Mouse (Mus musculus): ENCODE measurements around the gene Pappa2. TPM values are rescaled to one million over a fixed set of nuclear protein-coding genes. Genes with fewer than 3 reads are reported as not detected.

The Pappa2 gene
- polyA plus RNA-seq, 1 experiment from 2014 or later, result 2.4 TPM

GRCm38 (mm10) chr1:158960549-158960948, 19.7 kb downstream of the Pappa2 start:
- no peak for DNase-seq (ENCODE audit: low spot score)
- no peak for ATAC-seq (replicated peaks; ENCODE audit: low FRiP score, low read depth)

DNA sequence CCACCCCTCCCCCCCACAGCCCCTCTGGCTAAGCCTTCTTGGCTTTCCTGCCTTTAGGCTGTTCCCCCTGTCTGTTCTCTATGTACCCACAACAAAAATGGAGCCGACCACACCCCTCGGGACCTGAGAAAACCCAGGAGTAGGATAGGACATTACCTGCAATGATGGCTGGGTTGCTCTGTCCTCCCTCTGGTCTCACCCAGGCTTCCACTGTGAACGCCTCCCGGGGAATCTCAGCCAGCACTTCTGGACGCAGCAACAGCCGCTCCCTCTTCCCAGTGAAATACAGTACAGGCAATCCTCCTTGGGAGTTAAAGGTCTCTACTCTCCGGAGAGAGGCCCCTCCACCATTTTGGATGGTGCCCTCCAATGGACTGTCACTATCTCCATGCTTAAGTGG, 23.9 kb downstream of the Pappa2 start:
- ATAC-seq (replicated peaks; ENCODE audit: low FRiP score, low read depth) (no peak), DNase-seq (ENCODE audit: low spot score) (no peak)
- H3K4me1 ChIP-seq (replicated peaks; ENCODE audit: insufficient read depth, low read length), result no peaks in the 10 kb centered on the region; the same call in 1 of the 2 replicates
- H3K4me2 ChIP-seq (ENCODE audit: low read length), result no peak overlapping the region
- WGBS, result 86% methylated on average over 7 of the region's 7 CpGs
- H3K27ac ChIP-seq, result no peak overlapping the region
- no peaks in the 10 kb centered on the region for H3K36me3 ChIP-seq (ENCODE audit: insufficient read depth, low read length)
- TF ChIP-seq CTCF (IDR thresholded peaks at IDR 0.05; ENCODE audit: low read depth), result no peak
- H3K9me3 ChIP-seq (replicated peaks; ENCODE audit: low read length), result no peaks in the 10 kb centered on the region
- no peaks in the 10 kb centered on the region for H3K27me3 ChIP-seq (ENCODE audit: insufficient read depth, low read length)
- H3K9ac ChIP-seq (ENCODE audit: low read depth, low read length), result no peak overlapping the region
- H3K4me3 ChIP-seq (replicated peaks; ENCODE audit: low read depth, low read length), result no peak overlapping the region

More at GRCm38 (mm10) chr1:158960549-158960948, 19.7 kb downstream of the Pappa2 start:
- Histone ChIP-seq H3K36me3 (ENCODE audit: insufficient read depth, low read length) (no peaks in the 10 kb centered on the region), H3K27me3 (ENCODE audit: insufficient read depth, low read length) (no peaks in the 10 kb centered on the region), H3K27ac (no peak overlapping the region), H3K9me3 (replicated peaks; ENCODE audit: low read length) (no peaks in the 10 kb centered on the region), H3K4me3 (replicated peaks; ENCODE audit: low read depth, low read length) (no peak overlapping the region), H3K9ac (ENCODE audit: low read depth, low read length) (no peak overlapping the region), H3K4me1 (replicated peaks; ENCODE audit: insufficient read depth, low read length) (no peaks in the 10 kb centered on the region; the same call in 1 of the 2 replicates), H3K4me2 (ENCODE audit: low read length) (peak overlapping the region; percentile 36)
- TF ChIP-seq CTCF (IDR thresholded peaks at IDR 0.05; ENCODE audit: low read depth), result no peak
- 38% methylated on average over 8 of the region's 8 CpGs for WGBS

GRCm38 (mm10) chr1:158954785-158955184, 25.5 kb downstream of the Pappa2 start:
- ATAC-seq (replicated peaks; ENCODE audit: low FRiP score, low read depth), result no peak
- no peak for DNase-seq (ENCODE audit: low spot score)
- no peak for TF ChIP-seq CTCF (IDR thresholded peaks at IDR 0.05; ENCODE audit: low read depth)
- Histone ChIP-seq H3K4me2 (ENCODE audit: low read length) (no peak overlapping the region), H3K9me3 (replicated peaks; ENCODE audit: low read length) (no peaks in the 10 kb centered on the region), H3K9ac (ENCODE audit: low read depth, low read length) (no peak overlapping the region), H3K4me3 (replicated peaks; ENCODE audit: low read depth, low read length) (no peak overlapping the region), H3K27me3 (ENCODE audit: insufficient read depth, low read length) (no peaks in the 10 kb centered on the region), H3K36me3 (ENCODE audit: insufficient read depth, low read length) (no peaks in the 10 kb centered on the region), H3K27ac (no peak overlapping the region), H3K4me1 (replicated peaks; ENCODE audit: insufficient read depth, low read length) (no peaks in the 10 kb centered on the region)
- WGBS, result 72% methylated on average over 6 of the region's 6 CpGs

DNA sequence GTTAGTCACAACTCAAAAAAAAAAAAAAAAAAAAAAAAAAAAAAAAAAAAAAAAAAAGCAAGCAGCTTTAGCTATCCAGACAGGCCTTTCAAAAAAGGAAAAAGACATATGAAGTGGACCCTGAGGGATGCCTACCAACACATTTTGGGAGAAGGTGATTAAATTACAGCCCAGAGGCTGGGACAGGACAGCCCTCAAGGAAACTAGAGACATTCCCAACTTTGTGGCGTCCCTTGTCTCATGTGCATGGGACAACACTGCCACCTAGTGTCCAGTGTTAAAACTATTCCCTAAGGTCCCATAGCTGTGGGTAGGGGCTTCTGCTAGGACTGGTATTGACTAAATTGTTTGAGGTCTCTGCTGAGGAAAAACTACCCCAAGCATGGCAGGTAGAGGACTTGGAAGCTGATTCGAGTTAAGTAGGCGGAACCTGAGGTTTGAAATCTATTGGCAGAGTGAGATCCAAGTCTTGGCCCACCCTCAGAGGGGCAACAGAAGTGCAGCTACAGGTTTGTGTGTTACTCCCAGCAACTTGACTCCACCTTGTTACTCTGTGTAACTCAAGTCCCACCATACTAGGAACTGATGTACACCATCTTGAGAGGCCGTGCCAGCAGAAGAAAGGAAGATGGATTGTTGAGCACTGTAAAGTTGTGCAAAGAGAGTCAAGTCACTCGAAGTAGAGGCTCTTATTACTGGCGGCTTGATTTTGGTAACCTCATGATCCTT, 26.6 kb downstream of the Pappa2 start:
- H3K4me3 ChIP-seq (replicated peaks; ENCODE audit: low read depth, low read length), result no peak overlapping the region
- H3K4me1 ChIP-seq (replicated peaks; ENCODE audit: insufficient read depth, low read length), result no peaks in the 10 kb centered on the region
- peak; percentile 93 for TF ChIP-seq CTCF (IDR thresholded peaks at IDR 0.05; ENCODE audit: low read depth)
- H3K27me3 ChIP-seq (ENCODE audit: insufficient read depth, low read length), result no peaks in the 10 kb centered on the region
- DNase-seq (ENCODE audit: low spot score), result peak; percentile 93
- 41% methylated on average over 6 of the region's 6 CpGs for WGBS
- no peaks in the 10 kb centered on the region for H3K9me3 ChIP-seq (replicated peaks; ENCODE audit: low read length)
- H3K9ac ChIP-seq (ENCODE audit: low read depth, low read length), result no peak overlapping the region
- ATAC-seq (replicated peaks; ENCODE audit: low FRiP score, low read depth), result peak; percentile 85
- H3K4me2 ChIP-seq (ENCODE audit: low read length), result no peak overlapping the region
- H3K36me3 ChIP-seq (ENCODE audit: insufficient read depth, low read length), result no peaks in the 10 kb centered on the region
- H3K27ac ChIP-seq, result no peak overlapping the region

GRCm38 (mm10) chr1:158949041-158949440, 31.2 kb downstream of the Pappa2 start:
- H3K27me3 ChIP-seq (ENCODE audit: insufficient read depth, low read length), result no peaks in the 10 kb centered on the region
- no peak for DNase-seq (ENCODE audit: low spot score)

DNA sequence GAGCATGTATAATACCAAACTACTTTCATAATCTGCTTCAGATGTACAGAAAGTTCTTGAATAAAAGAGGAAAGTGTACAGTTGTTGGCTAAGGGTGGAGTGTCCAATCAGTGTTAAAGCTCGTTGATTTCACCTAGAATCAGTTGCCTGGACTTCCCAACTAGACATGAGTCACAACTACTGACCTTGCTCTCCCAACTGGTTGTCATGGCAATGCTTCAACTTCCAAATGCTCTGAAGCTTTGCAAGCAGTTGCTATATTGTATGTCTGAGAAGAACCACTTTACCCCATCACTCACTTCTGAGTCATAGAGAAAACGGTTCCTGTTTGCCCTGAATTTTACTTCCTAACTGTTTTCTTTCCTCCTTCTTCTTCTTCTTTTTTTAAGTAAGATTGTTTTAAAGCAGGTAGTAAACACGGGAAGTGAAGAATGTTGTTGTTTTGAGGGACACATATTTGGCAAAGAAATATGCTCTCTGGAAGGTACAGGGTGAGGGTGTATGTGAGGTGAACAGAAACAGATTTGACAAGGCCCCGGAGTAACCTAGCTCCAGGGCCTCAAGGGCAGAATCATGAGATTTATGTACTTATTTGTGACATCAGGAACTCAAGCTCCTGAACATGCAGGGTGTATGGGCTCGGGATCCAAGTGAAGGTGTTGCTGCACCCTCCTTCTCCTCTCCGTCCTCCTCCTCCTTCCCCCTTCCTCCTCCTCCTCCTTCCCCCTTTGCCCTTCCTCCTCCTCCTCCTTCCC, 32.1 kb downstream of the Pappa2 start:
- no peak for TF ChIP-seq CTCF (IDR thresholded peaks at IDR 0.05; ENCODE audit: low read depth)
- Histone ChIP-seq H3K4me1 (replicated peaks; ENCODE audit: insufficient read depth, low read length) (no peaks in the 10 kb centered on the region), H3K36me3 (ENCODE audit: insufficient read depth, low read length) (no peaks in the 10 kb centered on the region), H3K9ac (ENCODE audit: low read depth, low read length) (no peak overlapping the region), H3K27ac (no peak overlapping the region), H3K27me3 (ENCODE audit: insufficient read depth, low read length) (no peaks in the 10 kb centered on the region), H3K4me3 (replicated peaks; ENCODE audit: low read depth, low read length) (no peak overlapping the region), H3K4me2 (ENCODE audit: low read length) (no peak overlapping the region), H3K9me3 (replicated peaks; ENCODE audit: low read length) (no peaks in the 10 kb centered on the region)
- no peak for DNase-seq (ENCODE audit: low spot score)
- WGBS, result 37% methylated on average over 6 of the region's 6 CpGs
- no peak for ATAC-seq (replicated peaks; ENCODE audit: low FRiP score, low read depth)

More at GRCm38 (mm10) chr1:158949041-158949440, 31.2 kb downstream of the Pappa2 start:
- H3K9ac ChIP-seq (ENCODE audit: low read depth, low read length), result no peak overlapping the region
- no peaks in the 10 kb centered on the region for H3K36me3 ChIP-seq (ENCODE audit: insufficient read depth, low read length)
- 84% methylated on average over 6 of the region's 6 CpGs for WGBS
- no peak for TF ChIP-seq CTCF (IDR thresholded peaks at IDR 0.05; ENCODE audit: low read depth)
- no peaks in the 10 kb centered on the region for H3K4me1 ChIP-seq (replicated peaks; ENCODE audit: insufficient read depth, low read length)
- no peak overlapping the region for H3K27ac ChIP-seq
- no peak overlapping the region for H3K4me3 ChIP-seq (replicated peaks; ENCODE audit: low read depth, low read length)
- no peak for ATAC-seq (replicated peaks; ENCODE audit: low FRiP score, low read depth)
- H3K9me3 ChIP-seq (replicated peaks; ENCODE audit: low read length), result no peaks in the 10 kb centered on the region
- no peak overlapping the region for H3K4me2 ChIP-seq (ENCODE audit: low read length)

Data from kidney, postnatal 0 days (tissue).